Mouse (Mus musculus) heart, postnatal 10 days (tissue): ENCODE measurements around the gene Zdhhc5. TPM values are rescaled to one million over a fixed set of nuclear protein-coding genes. Genes with fewer than 3 reads are reported as not detected.
"Not testable (repeated sequence)": the region's sequence is repeated elsewhere in the genome, so short reads cannot be mapped to it uniquely, and the experiment has no call there.

ENCODE experiments used
- DNase-seq, 2 experiments: peaks; one replicate each; pipeline ENCODE4 v3.0.0; 2021
- intact Hi-C: fragments of 180-260 bp; cut with DNase I; formaldehyde crosslinking; loops from one replicate; pipeline ENCODE4 v1.15.1; 2025
- total RNA-seq, 2 experiments: library from RNA; stranded (reverse); gene quantifications; 2 replicates each; pipeline ENCODE4 v1.2.3; 2021

The Zdhhc5 gene
- total RNA-seq, 2 experiments from 2014 or later, result 66.4 to 72.4 TPM

DNA sequence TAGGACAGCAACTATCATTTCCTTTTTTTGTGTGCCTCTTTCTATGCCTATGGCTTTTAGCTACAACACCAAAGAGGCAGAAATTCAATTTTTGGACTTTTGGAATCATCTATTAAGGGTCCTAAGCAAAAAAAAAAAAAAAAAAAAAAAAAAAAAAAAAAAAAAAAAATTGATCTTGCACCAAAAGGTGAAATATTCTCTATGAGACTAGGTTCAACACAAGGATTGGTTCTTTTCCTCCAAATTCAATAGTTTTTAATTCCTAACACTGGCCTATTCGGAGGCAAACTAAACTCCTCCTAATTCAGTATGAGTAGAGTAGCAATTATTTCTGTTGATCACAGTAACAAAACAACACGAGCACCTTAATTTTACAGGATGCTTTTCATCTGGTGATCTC, 3.1 kb downstream of the Zdhhc5 start:
- DNase-seq, result no peak
- intact Hi-C loops, result loop anchor here (5.0 kb wide), 1 partner anchor 35 kb away; the partner anchor contains the start of genes Gm28635, Med19 and Tmx2

DNA sequence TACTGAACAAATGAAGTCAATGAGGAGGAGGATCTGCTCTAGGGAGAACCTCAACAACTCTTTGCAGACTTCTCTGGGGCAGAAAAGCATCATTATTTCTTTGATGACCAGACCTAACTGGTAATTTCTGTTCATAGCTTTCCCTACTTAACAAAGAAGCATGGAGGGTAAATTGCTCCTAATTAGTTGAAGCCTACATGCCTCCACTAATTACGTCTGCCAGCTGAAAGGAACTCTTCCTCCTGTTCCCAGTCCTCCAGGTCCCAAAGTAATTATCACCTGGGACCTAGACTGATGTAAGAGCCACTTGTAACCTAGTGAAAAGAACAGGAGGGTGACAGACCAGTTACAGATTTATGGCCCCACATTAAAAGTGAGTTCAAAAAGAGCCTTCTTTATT, 7.5 kb downstream of the Zdhhc5 start:
- DNase-seq, result no peak
- intact Hi-C loops, result no loop called here

DNA sequence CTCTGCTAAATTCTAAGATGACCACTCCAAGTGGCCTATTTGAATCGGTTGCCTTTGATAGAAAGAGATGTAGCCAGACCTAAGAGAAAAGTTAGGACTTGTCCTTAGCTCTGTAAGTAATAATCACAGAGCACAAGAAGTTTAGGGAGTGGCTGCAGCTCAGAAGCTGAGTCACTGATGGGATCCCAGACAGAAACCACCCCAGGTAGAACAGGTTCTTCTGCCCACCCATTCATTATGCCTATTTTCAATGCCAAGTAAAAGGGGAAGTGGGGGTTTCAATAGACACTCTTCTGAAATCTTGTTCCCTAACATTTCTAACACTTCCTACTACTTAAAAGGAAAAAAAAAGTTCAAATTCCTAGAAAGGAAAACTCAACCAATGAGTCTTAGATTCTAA, 9.7 kb downstream of the Zdhhc5 start:
- no peak for DNase-seq
- intact Hi-C loops, result no loop called here

DNA sequence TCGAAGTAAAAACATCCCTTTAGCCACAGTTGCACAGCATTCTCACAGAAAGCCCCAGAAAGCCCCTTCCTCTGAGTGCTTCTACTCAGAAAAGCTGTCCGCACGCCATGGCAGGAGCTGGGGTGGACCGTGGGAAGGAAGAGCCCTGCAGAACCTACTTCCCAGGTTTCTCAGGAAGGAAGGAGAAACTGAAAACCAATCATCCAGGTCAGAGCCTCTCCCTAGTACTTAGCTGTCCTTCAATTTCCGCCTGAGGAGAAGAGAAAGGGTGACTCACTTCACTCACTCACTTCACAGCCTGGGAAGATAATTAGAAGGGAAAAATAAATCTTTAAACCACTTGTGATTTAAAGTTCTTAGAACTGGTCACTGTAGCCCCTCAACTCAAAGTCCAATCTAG, 10.7 kb downstream of the Zdhhc5 start:
- no peak for DNase-seq

DNA sequence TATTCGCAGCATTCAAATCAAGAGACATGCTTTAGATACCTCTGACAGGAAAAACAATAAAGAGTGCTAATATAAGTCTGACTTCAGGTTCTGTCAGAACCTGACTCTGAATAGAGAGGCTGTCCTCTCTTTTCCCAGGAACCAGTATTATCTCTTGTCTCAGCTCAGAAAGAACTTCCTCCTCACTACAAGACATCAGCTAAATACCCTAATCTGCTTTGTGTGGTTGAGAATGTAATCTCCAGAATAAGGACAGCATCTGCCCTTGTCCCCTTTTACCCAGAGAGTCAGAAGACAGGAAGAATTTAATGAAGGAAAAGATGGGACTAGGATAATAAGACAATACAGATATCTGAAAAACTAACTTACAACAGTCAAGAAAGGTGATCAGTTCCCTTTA, 11.5 kb downstream of the Zdhhc5 start:
- intact Hi-C loops, result no loop called here
- no peak for DNase-seq

More for the DNA sequence above, 10.7 kb downstream of the Zdhhc5 start:
- intact Hi-C loops, result no loop called here

DNA sequence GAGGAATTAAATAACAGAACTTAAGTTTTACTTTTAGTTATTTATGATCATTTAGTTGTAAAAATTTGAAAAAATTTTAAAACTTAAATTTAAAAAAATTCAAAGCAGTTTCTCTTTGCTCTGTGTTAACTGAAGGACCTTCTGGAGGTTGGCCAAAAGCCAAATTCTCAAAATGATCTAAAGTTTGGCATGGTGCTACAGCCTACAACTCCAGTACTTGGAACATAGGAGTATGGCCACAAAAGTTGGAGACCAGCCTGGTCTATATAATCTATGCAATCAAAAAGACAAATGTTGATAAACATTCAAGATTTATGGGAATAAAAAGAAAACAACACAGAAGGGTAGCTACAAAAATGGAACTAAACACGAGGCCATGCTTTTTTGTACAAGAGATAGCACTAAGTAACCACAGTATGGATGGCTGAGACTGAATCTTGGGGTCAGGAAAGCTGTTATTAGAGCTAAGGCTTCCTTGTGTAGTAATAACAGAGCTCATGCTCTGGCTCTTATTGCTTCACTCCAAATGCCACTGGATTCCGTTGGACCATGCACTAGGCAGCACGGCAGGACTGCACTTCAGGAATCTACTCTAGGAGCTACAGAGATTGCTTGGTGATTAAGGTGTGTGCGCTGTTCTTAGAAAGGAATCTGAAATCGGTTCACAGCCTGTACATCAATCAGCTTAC, 19.8 kb downstream of the Zdhhc5 start:
- intact Hi-C loops, result no loop called here
- no peak for DNase-seq

DNA sequence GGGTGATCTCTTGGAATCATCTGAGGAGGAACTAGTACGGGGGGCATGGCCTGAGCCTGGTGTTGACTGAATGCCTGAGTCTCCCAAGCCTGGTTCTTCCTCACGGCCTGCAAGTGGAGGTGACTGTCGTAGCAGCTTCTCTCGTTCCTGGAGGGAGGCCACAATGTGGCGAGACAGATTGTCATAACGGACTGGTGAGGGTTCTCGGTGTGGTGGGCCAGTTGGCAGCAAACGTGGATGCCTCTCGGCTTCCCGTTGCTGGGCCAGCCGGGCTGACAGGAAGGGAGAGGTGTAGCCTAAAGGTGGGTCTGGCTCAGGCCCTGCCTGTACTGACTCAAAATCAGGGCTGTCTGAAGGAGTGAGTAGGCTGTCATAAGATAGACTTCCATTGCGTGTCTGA, 24.9 kb downstream of the Zdhhc5 start:
- no peak for DNase-seq
- intact Hi-C loops, result no loop called here

DNA sequence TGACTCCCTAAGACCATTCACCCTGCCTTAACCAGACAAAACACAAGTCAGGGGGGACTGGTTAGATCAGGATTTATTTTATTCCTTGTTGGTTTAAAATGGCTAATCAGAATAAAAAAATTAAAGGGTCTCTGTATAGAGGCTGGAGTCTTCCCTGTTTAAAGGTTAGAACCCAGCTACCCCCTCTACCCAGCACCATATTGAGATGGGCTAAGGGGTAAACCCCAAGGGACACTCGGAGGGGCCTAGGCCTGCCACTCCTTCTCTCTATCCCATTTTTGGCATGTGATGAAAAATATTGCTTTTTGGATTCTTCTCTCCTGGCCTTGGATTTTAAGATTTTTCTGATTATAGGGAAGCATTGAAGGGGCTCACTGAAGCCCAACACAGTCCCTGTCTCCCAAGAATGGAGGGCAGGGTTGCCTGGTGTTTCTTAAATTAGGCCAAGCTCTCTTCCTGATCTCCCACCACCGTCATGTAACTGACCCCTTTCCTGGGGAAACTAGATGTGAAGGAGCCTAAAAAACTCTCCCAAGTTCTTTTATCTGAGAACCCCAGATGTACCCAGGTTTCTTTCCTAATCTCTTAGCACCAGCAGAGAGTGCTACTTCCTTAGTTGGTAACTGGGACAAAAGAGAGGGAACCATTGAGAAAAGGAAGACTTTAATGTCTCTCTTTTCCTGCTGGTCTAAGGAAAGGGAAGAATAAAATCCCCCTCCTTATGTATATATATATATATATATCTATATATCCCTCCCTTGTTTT, 26.7 kb downstream of the Zdhhc5 start:
- DNase-seq, result no peak
- intact Hi-C loops, result no loop called here

DNA sequence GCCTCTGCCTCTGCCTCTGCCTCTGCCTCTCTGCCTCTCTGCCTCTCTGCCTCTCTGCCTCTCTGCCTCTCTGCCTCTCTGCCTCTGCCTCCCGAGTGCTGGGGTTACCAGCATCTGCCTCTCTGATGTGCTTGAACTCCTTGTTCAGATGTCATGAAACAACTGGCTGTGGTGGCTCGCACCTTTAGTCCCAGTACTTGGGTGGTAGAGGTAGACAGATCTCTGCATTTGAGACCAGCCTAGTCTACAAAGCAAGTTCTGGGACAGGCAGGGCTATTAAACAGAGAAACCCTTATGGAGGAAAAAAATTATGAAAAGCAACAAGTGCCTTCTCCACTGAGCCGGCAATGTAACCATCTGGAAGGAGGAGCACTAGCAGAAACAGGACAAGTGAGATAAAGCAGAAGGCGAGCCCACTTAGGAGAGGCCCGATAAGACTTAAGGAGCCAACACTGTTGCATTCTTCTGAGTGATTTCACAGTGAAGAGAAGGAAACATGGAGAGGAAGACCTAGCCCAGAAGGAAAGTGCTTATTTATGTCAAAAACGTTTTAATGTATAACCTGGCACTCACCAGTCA, 32.3 kb downstream of the Zdhhc5 start:
- intact Hi-C loops, result no loop called here
- DNase-seq, result no peak

DNA sequence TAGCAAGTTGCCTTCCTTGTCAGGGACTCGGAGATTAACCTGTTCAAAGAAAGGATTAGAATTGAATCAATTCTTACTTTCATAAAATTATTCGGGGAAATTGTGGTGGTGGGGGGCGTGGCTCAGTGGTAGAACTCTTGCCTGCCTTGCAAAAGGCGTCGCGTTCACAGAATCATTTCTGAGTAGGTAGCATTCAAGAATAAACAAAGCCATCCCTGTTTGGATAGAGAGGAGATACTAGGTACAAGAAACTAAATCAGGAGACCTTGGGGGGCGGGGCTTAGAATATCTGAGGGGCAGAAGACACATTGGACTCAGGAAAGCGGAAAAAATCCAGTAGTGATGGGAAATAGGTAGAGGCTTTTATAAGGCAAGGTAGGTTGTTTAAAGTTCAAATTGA, 36.0 kb downstream of the Zdhhc5 start, which contains the start of gene Tmx2:
TSS of gene Tmx2 (minus strand) at position 125 of the 400 bp plus-strand sequence.
- intact Hi-C loops, result loop anchor here (5.0 kb wide), 1 partner anchor 33 kb away; no protein-coding TSS in a partner anchor
- no peak for DNase-seq

DNA sequence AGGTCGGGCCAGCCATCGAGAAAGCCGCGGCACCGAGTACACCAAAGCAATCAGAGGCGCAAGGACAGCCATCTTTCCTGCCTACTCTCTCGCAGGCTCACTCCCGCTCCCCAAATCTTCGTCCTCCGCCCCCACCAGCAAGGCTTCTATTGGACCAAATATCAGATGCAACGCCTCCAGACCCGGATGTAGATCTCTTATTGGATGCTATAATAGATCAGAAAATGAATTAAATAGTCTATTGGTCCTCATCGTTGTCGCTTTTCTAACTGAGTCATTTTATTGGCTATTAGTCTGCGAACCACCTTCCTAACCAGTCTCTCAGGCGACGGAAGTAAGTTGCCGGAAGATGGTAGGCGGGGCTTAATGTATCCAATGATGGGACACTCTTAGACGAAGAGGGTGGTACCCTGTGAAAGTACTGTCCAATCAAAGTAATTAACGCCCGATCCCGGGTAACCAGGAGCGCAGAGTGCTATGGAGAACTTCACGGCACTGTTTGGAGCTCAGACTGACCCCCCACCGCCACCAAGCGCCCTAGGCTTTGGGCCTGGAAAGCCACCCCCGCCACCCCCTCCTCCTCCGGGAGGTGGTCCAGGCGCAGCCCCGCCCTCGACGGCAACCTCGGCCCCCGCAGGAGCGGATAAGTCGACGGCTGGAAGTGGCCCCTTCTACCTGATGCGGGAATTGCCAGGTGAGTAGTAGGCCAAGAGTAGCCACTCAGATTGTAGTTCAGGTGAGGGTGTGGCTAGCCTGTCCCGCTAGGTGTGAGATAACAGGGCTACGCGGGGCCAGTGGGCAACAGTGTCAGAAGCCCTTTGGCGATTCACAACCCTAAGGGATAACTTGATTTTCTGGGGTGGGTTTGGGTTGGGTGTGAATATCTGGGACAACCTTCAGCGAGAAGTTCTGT, 36.8 kb downstream of the Zdhhc5 start, which contains the start of the genes Gm28635 and Med19:
TSS of gene Gm28635 (minus strand) at position 74 of the 913 bp plus-strand sequence.
TSS of gene Med19 (plus strand) at position 435 of the 913 bp plus-strand sequence.
- intact Hi-C loops, result loop anchor here (5.0 kb wide), 1 partner anchor 34 kb away; no protein-coding TSS in a partner anchor
- DNase-seq, result peak; percentile 98

DNA sequence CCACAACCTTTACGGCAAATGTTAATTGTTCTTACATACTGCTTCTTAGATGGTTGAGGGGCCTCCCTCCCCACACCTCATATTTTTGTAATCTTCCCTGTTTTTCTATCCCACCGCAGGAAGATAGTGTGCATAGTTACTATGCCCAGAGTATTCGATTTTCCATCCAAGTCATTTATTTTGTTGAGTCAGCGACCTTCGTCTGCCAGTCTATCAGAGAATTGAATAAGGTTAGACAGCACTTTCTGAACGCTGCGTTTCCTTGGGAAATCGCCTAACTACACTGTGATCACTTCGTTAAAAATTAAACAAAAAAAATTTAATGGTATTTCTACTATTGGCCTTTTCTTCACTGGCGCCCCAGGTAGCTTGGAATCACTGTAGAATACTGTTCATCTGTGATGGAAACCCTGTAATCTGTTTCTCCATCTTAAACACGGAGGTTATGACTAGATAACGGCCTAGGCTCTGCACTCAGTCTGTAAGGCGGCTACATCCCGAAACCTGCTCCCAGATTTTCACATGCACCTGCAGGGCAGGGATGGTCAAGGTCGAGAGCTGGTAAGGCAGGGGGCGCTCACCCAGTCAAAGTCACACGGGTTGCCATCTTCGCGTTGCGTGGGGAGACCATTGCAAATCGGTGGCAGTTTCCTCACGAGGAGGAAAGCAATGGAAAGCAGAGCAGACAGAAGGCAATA, 37.6 kb downstream of the Zdhhc5 start:
- no peak for DNase-seq
- intact Hi-C loops, result loop anchor here (5.0 kb wide), 1 partner anchor 35 kb away; no protein-coding TSS in a partner anchor

DNA sequence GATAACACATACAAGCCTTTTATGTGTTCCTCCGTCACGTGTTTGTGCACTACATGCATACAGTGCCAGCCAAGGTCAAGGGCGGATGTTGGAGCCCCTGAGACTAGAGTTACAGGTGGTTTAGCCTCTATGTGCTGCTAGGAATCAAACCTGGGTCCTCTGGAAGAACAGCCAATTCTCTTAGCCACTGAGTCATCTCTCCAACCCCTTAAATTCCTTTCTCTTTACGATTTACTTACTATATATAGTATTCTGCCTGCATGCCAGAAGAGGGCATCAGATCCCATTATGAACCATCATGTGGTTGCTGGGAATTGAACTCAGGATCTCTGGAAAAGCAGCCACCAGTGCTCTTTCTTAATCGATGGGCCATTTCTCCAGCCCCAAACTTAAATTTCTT, 43.4 kb downstream of the Zdhhc5 start:
- intact Hi-C loops, DNase-seq: not testable (repeated sequence)

DNA sequence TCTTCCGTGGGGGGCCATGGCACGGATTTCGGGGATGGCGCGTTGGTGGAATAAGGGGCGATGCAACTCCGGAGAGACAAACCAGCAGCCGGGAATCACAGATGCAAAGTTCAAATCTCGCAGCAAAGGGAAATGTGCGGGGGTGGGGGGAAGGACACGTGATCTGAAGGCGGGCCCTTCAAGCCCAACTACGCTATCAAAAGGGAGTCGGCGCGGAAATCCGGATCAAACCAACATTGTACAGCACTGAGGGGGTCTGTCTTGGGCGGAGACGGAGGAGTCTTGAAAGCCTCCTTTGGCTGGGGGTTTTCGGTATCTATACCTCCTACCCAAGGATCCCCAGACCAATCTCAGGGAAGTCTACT, 44.4 kb downstream of the Zdhhc5 start, which contains the start of gene Selenoh:
TSS of gene Selenoh (minus strand) at position 202 of the 365 bp plus-strand sequence.
- intact Hi-C loops, result no loop called here
- DNase-seq, result peak; percentile 87 to 89

DNA sequence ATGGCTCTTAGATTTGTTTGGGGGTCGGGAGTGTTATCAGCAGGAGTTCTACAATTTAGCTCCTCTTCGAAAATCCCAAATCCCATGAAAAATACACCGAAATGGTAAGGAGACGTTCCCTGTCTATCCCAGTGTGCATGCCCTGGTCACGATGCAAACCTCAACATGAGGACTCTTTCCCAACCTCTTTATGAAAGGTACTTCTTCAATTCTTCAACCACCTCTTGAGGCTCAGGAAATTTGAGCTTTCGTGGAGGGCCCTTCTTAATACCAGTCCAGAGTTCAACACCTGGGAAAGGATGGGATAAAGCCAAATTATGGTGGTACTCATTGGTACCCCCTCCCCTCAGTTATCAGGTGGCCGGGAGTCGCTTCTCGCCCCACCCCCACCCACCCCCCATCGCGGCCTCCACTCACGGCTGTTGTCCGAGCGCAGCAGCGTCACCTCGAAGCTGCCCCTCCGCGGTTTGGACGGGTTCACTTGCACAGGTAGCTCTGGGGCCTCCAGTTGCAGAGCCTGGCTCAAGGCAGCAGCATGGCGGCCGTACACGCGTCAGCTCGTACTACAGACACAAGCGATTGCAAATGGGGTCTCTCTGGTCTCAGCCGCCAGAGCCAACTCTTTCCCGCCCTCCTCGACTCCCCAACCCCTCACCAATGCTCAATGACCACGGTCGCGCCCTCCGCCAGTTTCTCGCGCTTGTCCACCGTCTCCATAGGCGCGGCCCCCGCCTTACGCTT, 45.0 kb downstream of the Zdhhc5 start:
- no peak for DNase-seq
- intact Hi-C loops, result no loop called here

DNA sequence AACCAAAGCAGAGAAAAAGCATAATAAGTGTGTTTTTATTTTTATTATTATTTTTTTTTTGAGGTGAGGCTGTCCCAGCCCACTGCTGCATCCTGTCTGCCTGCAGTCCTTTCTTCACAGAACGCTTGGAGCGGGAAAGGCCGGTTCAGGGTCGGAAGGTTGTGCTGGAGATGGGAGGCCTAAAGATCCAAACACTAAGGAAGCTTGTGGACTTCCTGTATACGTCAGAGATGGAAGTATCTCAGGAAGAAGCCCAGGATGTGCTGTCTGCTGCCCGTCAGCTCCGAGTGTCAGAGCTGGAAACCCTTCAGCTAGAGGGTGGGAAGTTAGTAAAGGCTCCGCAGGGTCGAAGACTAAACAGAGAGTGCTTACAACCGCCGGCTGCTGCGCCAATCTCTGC, 48.9 kb downstream of the Zdhhc5 start:
- intact Hi-C loops, result no loop called here

DNA sequence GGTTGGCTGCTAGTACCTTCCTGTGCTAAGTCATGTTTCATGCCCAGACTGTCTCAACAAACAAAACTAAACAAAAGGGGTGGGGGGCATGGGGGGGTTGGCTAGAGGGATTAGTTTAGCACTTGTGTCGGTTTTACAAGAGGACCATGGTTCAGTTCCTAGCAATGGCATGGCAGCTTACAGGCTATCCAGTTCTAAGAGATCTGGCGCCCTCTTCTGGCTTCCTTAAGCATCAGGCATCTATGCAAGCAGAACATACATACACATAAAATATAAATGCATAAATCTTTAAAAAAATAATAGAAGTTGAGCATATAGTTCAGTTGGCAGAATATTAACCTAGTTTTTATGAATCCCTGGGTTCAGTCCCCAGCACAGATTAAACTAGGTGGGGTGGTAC, 52.1 kb downstream of the Zdhhc5 start:
- peak in 1 of 2 experiments; percentile 59 for DNase-seq
- intact Hi-C loops, result loop anchor here (5.0 kb wide), 2 partner anchors 106 to 181 kb away; no protein-coding TSS in a partner anchor

More for the DNA sequence above, 48.9 kb downstream of the Zdhhc5 start:
- no peak for DNase-seq

DNA sequence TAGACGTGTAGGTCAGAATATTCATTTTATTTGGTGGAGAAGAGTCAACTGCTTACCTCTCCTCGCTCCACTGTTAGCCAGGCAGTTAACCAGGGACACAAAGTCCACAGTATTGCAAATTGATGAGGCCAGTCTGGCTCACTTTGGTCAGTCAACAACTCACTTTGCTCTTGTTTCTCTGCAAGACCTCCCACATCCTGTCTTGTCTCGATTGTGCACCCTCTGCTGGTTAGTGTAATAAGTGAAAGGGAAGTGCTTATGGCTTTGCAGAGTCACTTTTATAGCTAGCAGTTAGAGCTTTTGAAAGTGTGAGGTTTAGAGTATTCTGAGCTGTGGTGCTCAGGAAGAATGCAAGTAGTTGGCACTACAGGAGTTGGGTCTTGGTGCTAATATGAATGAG, 54.7 kb downstream of the Zdhhc5 start:
- intact Hi-C loops, result loop anchor here (2.0 to 5.0 kb wide), 4 partner anchors 43 to 205 kb away; no protein-coding TSS in a partner anchor
- DNase-seq, result peak; percentile 70 to 83

DNA sequence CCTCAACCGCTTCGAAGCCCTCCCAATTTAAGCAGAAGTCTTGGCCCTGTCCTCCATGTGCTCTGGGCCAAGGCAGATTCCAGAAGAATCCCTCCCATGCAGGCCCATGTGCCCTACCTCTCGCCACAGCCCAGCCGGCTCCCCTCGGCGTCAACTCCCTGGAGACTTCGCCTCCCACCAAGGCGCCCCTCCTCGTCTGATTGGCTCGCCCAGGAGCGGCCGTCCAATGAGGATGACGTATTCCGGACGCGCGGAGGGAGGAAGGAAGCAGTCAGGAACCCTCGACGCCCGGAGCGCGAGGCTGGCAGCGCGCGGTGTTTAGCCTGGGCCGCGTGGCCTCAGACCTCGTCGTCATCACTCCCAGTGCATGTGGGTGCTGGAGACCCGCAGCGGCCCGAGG, 56.2 kb downstream of the Zdhhc5 start, which contains the start of gene Btbd18:
TSS of gene Btbd18 (plus strand) at position 274 of the 400 bp plus-strand sequence.
- intact Hi-C loops, result no loop called here

More for the DNA sequence above, 56.2 kb downstream of the Zdhhc5 start, which contains the start of gene Btbd18:
- DNase-seq, result no peak
